Mouse (Mus musculus) C2C12 (cell line): ENCODE measurements around the gene Cyp1a2.

Source experiments
- CEBPB ChIP-seq: IDR thresholded peaks from one replicate; pipeline ENCODE4 v1.6.1; 2011; ENCODE audit warnings: low read depth, mild to moderate bottlenecking, control low read depth, moderate library complexity
- CTCF ChIP-seq: IDR thresholded peaks from one replicate; pipeline ENCODE4 v1.5.1; 2011; ENCODE audit not compliant: control insufficient read depth, insufficient read depth, insufficient read length
- FOSL1 ChIP-seq: IDR thresholded peaks from one replicate; pipeline ENCODE4 v1.8.0; 2011; ENCODE audit warnings: mild to moderate bottlenecking, low read length; ENCODE audit not compliant: poor library complexity, insufficient read depth, severe bottlenecking
- MAX ChIP-seq: IDR thresholded peaks from one replicate; pipeline ENCODE4 v1.6.1; 2011; ENCODE audit warnings: mild to moderate bottlenecking, control low read depth

DNA sequence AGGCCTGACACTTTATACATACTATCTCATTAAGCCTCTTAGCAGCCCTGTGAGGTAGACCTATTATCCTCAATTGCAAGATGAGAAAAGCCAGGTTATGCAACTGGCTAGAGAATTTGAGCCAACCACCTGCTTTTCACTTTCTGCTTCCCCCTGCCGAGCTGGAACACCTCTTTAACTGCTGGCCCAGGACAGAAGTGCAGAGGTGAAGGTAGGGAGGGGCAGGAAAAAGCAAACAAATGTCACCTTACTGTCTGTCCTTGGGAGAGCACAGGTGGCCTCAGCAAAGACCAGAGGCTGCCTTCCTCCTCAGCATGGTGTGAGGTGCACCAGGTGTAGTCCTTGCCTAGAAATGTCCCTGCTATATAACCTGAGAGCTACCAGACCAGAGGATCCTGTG is 15.2 kb downstream of the Cyp1a2 start:
- TF ChIP-seq CTCF (no peak), CEBPB (no peak), MAX (no peak), FOSL1 (no peak)
